Mouse (Mus musculus): ENCODE results near the gene Ucma. TPM values are rescaled to one million over a fixed set of nuclear protein-coding genes. Genes with fewer than 3 reads are reported as not detected.
"Not testable (repeated sequence)": the region's sequence is repeated elsewhere in the genome, so short reads cannot be mapped to it uniquely, and the experiment has no call there.

The Ucma gene
- 1 to 10 TPM in 1 of 2 experiments, under 1 TPM in 1; 0.65 to 2.0 TPM for total RNA-seq (2021)
- long read RNA-seq, experiment 1, partial matches to known transcripts: 2 of 4 reads
- long read RNA-seq, experiment 1, other reads (novel, unspliced or antisense): 0 of 4 reads
- long read RNA-seq, experiment 2: 0 reads

DNA sequence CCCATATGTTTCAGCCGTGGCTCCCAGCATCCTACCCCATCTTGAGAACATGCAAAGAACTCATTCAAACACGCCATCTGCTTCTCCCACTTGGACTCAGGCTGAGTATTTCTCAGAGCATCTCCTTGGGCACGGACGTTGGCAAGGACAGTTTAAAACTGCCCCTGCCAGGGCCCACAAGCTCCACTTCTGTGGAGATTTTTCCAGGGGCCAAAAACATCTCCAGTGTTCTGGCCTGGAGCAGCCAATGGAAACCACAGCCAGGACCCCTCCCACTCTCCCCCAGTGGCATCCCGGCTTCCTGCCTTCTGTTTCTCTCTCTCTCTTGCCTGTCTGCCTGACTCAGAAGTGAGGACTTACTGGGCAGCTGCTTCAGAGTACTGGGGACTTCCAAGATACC lies at the start of gene Ucma:
Gene Ucma (plus strand): TSS at position 316 of the 400 bp plus-strand sequence.
- peak in 1 of 2 experiments; percentile 18 for DNase-seq (ENCODE audit: extremely low spot score in 1 of 2, low spot score in 2 of 2)
- Histone ChIP-seq H3K27ac (no peak within 1 kb of the TSS), H3K4me3 (no peak within 1 kb of the TSS)
- no peak for TF ChIP-seq CTCF (IDR thresholded peaks at IDR 0.05)
- intact Hi-C loops (cut with DNase I): no loop called here

DNA sequence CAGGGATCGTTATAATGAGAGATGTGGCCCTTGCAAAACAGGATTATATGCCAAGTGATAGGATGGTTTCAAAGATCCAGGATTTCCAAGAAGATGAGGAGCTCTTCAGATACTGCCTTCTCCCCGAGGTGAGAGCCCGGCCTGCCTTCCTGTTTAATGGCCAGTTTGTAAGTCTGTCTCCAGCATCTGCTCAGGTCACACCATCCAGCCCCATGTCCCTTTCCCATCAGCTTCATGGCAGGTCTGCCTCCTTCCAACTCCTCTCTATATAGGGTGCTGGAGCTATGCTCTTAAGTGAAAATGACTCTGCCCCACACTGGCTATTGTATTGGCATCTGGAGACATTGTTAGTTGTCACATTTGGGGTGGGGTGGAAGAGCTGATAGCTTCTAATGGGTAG lies 48.5 kb upstream of the Ucma start:
- no peak overlapping the region for H3K4me3 ChIP-seq
- DNase-seq (ENCODE audit: extremely low spot score in 1 of 2, low spot score in 2 of 2): no peak
- H3K27ac ChIP-seq: no peak overlapping the region
- no peak for TF ChIP-seq CTCF (IDR thresholded peaks at IDR 0.05)
- intact Hi-C loops (cut with DNase I): no loop called here

- intact Hi-C loops (cut with DNase I): no loop called here
- no peak for DNase-seq (ENCODE audit: extremely low spot score in 1 of 2, low spot score in 2 of 2)
- no peak overlapping the region for H3K4me3 ChIP-seq
- no peak for TF ChIP-seq CTCF (IDR thresholded peaks at IDR 0.05)
- no peak overlapping the region for H3K27ac ChIP-seq
Observed at GRCm38 (mm10) chr2:4929230-4929629, 46.7 kb upstream of the Ucma start.

GRCm38 (mm10) chr2:4934516-4934915 lies 41.4 kb upstream of the Ucma start:
- H3K27ac ChIP-seq: no peak overlapping the region
- DNase-seq (ENCODE audit: extremely low spot score in 1 of 2, low spot score in 2 of 2): no peak
- H3K4me3 ChIP-seq: no peak overlapping the region
- intact Hi-C loops (cut with DNase I): no loop called here
- TF ChIP-seq CTCF (IDR thresholded peaks at IDR 0.05): no peak

DNA sequence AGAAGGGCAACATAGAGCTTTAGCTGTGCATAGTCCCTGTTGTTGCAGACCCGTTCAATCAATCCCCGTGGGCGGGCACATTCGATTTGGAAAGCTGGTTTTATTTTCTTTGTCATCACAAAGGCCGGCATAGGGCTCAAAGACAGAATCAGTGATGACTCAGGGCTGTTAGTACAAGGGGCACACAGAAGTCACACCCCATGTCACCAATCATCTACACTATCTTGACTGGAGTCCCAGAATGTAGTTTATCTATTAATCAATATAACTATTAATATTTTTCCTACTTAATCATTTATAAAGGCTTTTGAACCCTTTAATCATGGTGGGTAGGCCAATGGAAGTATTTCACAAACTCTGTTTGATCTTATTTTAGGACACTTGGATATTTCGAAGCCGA lies 38.0 kb upstream of the Ucma start:
- no peak for DNase-seq (ENCODE audit: extremely low spot score in 1 of 2, low spot score in 2 of 2)
- no peak for TF ChIP-seq CTCF (IDR thresholded peaks at IDR 0.05)
- intact Hi-C loops (cut with DNase I): no loop called here
- Histone ChIP-seq H3K4me3 (no peak overlapping the region), H3K27ac (no peak overlapping the region)

GRCm38 (mm10) chr2:4940861-4941260 lies 35.1 kb upstream of the Ucma start:
- intact Hi-C loops (cut with DNase I): no loop called here
- no peak for TF ChIP-seq CTCF (IDR thresholded peaks at IDR 0.05)
- H3K27ac ChIP-seq: no peak overlapping the region
- DNase-seq (ENCODE audit: extremely low spot score in 1 of 2, low spot score in 2 of 2): no peak
- no peak overlapping the region for H3K4me3 ChIP-seq

GRCm38 (mm10) chr2:4949691-4950090 lies 26.2 kb upstream of the Ucma start:
- H3K27ac ChIP-seq; intact Hi-C loops (cut with DNase I); H3K4me3 ChIP-seq; DNase-seq (ENCODE audit: extremely low spot score in 1 of 2, low spot score in 2 of 2): not testable (repeated sequence)

GRCm38 (mm10) chr2:4950986-4951385 lies 24.9 kb upstream of the Ucma start:
- Histone ChIP-seq H3K4me3 (no peak overlapping the region), H3K27ac (no peak overlapping the region)
- intact Hi-C loops (cut with DNase I): no loop called here
- DNase-seq (ENCODE audit: extremely low spot score in 1 of 2, low spot score in 2 of 2): no peak
- no peak for TF ChIP-seq CTCF (IDR thresholded peaks at IDR 0.05)

DNA sequence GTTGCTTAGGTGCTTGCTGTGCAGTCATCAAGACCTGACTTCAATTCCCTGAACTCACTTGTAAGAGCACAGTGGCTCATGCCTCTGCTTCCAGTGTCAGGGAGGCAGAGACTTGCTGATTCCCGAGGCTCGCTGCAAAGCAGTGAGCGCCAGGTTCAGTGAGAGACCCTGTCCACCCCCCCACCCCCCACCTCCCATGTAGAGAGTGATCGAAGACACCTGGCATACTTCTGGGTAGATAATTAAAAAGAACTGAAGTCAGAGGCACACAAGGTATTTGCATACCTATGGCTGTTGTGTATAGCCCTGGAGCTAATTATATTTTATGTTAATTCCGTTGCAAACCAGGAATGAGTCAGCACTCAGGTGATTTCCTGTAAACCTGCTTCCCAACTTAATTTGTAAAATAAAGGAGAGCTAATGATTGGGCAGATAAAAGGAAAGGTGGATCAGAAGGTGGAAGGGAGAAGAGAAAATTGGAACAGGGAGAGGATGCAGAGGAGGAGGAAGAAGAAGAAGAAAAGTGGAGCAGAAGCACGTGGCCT lies 21.6 kb upstream of the Ucma start:
- no peak overlapping the region for H3K4me3 ChIP-seq
- TF ChIP-seq CTCF (IDR thresholded peaks at IDR 0.05): no peak
- intact Hi-C loops (cut with DNase I): no loop called here
- DNase-seq (ENCODE audit: extremely low spot score in 1 of 2, low spot score in 2 of 2): no peak
- H3K27ac ChIP-seq: no peak overlapping the region

DNA sequence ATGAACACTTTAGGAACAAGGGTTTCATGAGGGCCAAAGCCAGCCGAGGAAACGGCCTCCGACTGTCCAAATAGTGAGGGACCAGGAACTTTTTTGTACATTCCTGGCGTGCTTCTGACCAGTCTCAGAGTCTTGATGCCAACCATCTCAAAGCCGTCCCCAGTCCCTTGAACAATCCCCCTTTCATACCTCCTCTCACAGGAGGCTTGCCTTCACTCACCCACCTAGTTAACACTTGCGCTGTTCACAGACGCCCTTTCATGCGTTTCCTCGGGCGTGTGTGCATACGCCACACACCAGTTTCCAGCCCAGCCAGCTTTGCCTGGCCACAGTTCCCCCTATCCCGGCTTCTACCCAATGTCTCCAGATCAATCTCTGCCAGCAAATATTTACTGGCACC lies 17.9 kb upstream of the Ucma start:
- no peak for DNase-seq (ENCODE audit: extremely low spot score in 1 of 2, low spot score in 2 of 2)
- no peak overlapping the region for H3K27ac ChIP-seq
- H3K4me3 ChIP-seq: no peak overlapping the region
- intact Hi-C loops (cut with DNase I): no loop called here
- TF ChIP-seq CTCF (IDR thresholded peaks at IDR 0.05): no peak

DNA sequence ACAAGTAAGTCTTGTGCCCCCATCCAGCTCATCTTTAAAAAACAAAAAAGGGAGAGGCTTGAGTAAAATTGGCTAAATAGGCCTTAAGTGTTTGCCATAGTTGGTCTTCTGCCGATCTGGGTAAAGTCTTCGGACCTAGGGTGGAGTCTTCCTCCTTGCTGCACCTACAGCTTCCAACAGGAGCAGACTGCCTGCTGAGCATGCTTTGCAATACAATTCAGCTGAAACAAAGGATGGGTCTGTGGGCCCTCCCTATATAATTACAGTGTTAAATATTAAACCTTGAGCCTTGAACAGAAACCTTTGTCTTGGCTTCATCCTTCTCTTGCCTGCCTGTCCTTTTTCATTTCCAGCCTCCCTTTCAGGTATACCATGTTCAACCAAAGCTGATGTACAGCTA lies 8.1 kb upstream of the Ucma start:
- no peak overlapping the region for H3K4me3 ChIP-seq
- H3K27ac ChIP-seq: no peak overlapping the region
- no peak for TF ChIP-seq CTCF (IDR thresholded peaks at IDR 0.05)
- intact Hi-C loops (cut with DNase I): no loop called here
- DNase-seq (ENCODE audit: extremely low spot score in 1 of 2, low spot score in 2 of 2): no peak

DNA sequence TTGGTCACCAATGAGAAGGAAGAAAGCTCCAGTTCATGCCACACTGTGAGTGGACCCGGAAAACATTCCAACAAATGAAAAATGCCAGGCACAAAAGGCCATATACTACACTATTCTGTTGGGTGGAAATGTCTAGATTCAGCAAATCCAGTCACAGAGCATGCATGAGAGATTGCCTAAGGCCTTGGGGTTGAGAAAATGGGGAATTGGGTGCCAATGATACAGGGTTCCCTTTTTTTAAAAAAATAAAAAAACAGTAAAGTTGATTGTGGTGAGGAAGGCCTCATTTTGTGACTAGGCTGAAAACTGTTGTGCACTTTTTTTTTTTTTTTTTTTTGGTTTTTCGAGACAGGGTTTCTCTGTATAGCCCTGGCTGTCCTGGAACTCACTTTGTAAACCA lies 6.8 kb upstream of the Ucma start:
- no peak for TF ChIP-seq CTCF (IDR thresholded peaks at IDR 0.05)
- H3K4me3 ChIP-seq: no peak overlapping the region

DNA sequence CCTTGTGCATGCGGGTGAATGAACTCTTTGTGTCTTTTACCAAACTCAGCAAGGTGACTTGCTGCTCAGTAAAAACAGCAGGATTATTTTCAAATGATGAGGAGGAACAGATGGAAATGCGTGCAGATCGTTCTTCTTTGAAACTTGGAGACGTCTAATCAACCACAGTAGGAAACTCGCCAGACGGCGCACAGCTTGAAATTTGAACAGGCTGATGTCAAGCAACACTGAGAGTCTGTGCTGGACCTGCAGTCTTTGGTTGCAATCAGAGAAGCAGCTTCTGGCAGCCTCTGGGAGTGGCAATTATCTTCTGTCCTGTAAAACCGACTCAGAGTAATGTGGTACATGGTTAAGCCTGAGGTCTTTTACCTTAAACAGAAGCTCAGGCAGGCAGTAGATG lies 2.2 kb downstream of the Ucma start:
- Histone ChIP-seq H3K4me3 (no peak overlapping the region), H3K27ac (no peak overlapping the region)
- intact Hi-C loops (cut with DNase I): no loop called here
- DNase-seq (ENCODE audit: extremely low spot score in 1 of 2, low spot score in 2 of 2): no peak
- no peak for TF ChIP-seq CTCF (IDR thresholded peaks at IDR 0.05)

More for the DNA sequence above, 6.8 kb upstream of the Ucma start:
- intact Hi-C loops (cut with DNase I): no loop called here
- no peak for DNase-seq (ENCODE audit: extremely low spot score in 1 of 2, low spot score in 2 of 2)
- no peak overlapping the region for H3K27ac ChIP-seq

Measured in left cerebral cortex, adult 2 months (tissue).